Mouse (Mus musculus) megakaryocyte, embryonic 14.5 days (primary cell): Measurements from ENCODE around the gene Mpped2.

Experiments
- FLI1 ChIP-seq: IDR thresholded peaks from 2 replicates; pipeline ENCODE4 v1.6.1; 2012; ENCODE audit warnings: low read length, inconsistent platforms, mixed read lengths
- GATA1 ChIP-seq: IDR thresholded peaks from 3 replicates; pipeline ENCODE4 v1.6.1; 2012; ENCODE audit warnings: mixed read lengths, low read length, inconsistent platforms, borderline replicate concordance

- TF ChIP-seq GATA1 (no peak), FLI1 (no peak)
These were observed 156.3 kb downstream of the Mpped2 start for GRCm38 (mm10) chr2:106849389-106849788.
